Mouse (Mus musculus) G1E (cell line): Measurements from ENCODE around the gene Vps50. TPM values are rescaled to one million over a fixed set of nuclear protein-coding genes. Genes with fewer than 3 reads are reported as not detected.
"Not testable (repeated sequence)": the region's sequence is repeated elsewhere in the genome, so short reads cannot be mapped to it uniquely, and the experiment has no call there.

Experiments used
- ATAC-seq: 2 replicates; pipeline ENCODE4 v1.8.0; 2016; ENCODE audit warnings: mild to moderate bottlenecking; ENCODE audit not compliant: insufficient number of reproducible peaks, poor library complexity, low FRiP score, severe bottlenecking; ENCODE audit errors: extremely low read depth
- DNase-seq: peaks from one replicate; pipeline ENCODE4 v3.0.0; 2012; ENCODE audit warnings: low spot score
- H3K27me3 ChIP-seq: 2 replicates; pipeline ENCODE4 v1.6.1; 2012; ENCODE audit warnings: mild to moderate bottlenecking, low read length, inconsistent platforms; ENCODE audit not compliant: insufficient read depth
- H3K36me3 ChIP-seq: replicated peaks from 2 replicates; pipeline ENCODE3; 2012; ENCODE audit warnings: mild to moderate bottlenecking, inconsistent platforms
- H3K4me1 ChIP-seq: 2 replicates; pipeline ENCODE4 v1.6.1; 2012; ENCODE audit warnings: low read depth, low read length, inconsistent platforms, mixed read lengths; ENCODE audit not compliant: insufficient read depth
- H3K4me3 ChIP-seq: 2 replicates; pipeline ENCODE4 v1.5.1; 2012; ENCODE audit warnings: low read depth, mild to moderate bottlenecking, inconsistent platforms, low read length, moderate library complexity, mixed read lengths
- H3K9me3 ChIP-seq: replicated peaks from 2 replicates; pipeline ENCODE4 v1.6.1; 2012; ENCODE audit warnings: inconsistent platforms
- CTCF ChIP-seq: IDR thresholded peaks from 2 replicates; pipeline ENCODE4 v1.5.1; 2012; ENCODE audit warnings: low read depth, low read length, inconsistent platforms, mixed read lengths
- GATA1 ChIP-seq: IDR thresholded peaks from 2 replicates; pipeline ENCODE4 v1.6.1; 2012; ENCODE audit warnings: borderline replicate concordance, low read length, inconsistent platforms, mixed read lengths
- GATA2 ChIP-seq: IDR thresholded peaks from 2 replicates; pipeline ENCODE4 v1.6.1; 2012; ENCODE audit warnings: low read depth, low read length, inconsistent platforms, borderline replicate concordance
- POLR2AphosphoS5 ChIP-seq: IDR thresholded peaks from 2 replicates; pipeline ENCODE4 v1.6.1; 2012; ENCODE audit warnings: low read depth, low read length, inconsistent platforms; ENCODE audit not compliant: insufficient replicate concordance
- TAL1 ChIP-seq: conservative IDR thresholded peaks from 2 replicates; pipeline ENCODE4 v1.6.1; 2012; ENCODE audit warnings: low read depth, low read length, inconsistent platforms, mixed read lengths
- polyA plus RNA-seq: library from polyadenylated mRNA; stranded (reverse); fragments of >175 nt; gene quantifications from 2 replicates; pipeline ENCODE4 v1.2.3, GENCODE M21; 2012
- total RNA-seq, 2 experiments: library from RNA; stranded (forward) in 1 of 2; stranded (reverse) in 1 of 2; fragments of 200-1000 nt in 1 of 2; fragments of >200 nt in 1 of 2; fragmentation: Nextera tagmentation in 1 of 2; gene quantifications; 2 replicates each; pipeline ENCODE4 v1.2.3; 2014 to 2017

The Vps50 gene
- total and polyA plus RNA-seq, 3 experiments = 1.6 to 49.2 (median 24.5) TPM

- Histone ChIP-seq H3K4me1 (no peaks in the 10 kb centered on the region), H3K9me3 (no peaks in the 10 kb centered on the region), H3K4me3 (no peak overlapping the region), H3K36me3 (peaks cover 39% of the 10 kb centered on the region), H3K27me3 (no peaks in the 10 kb centered on the region)
- DNase-seq (no peak), ATAC-seq (no peak)
- TF ChIP-seq POLR2AphosphoS5 = no peak
- TF ChIP-seq GATA2 = no peak
- no peak for TF ChIP-seq TAL1
- TF ChIP-seq GATA1 = no peak
- TF ChIP-seq CTCF = no peak
Measured at GRCm38 (mm10) chr6:3590289-3590904, 92.2 kb downstream of the Vps50 start.

GRCm38 (mm10) chr6:3594246-3594645 lies 96.1 kb downstream of the Vps50 start:
- Histone ChIP-seq H3K27me3 (no peaks in the 10 kb centered on the region), H3K4me1 (no peaks in the 10 kb centered on the region), H3K36me3 (peaks cover 48% of the 10 kb centered on the region), H3K4me3 (no peak overlapping the region), H3K9me3 (no peaks in the 10 kb centered on the region)
- DNase-seq (no peak), ATAC-seq (no peak)
- TF ChIP-seq GATA1 (no peak), GATA2 (no peak), CTCF (no peak), POLR2AphosphoS5 (no peak), TAL1 (no peak)

GRCm38 (mm10) chr6:3612827-3613226 lies 114.6 kb downstream of the Vps50 start:
- no peaks in the 10 kb centered on the region for H3K36me3 ChIP-seq
- H3K4me1 ChIP-seq = no peaks in the 10 kb centered on the region
- DNase-seq (no peak), ATAC-seq (no peak)
- H3K9me3 ChIP-seq = no peaks in the 10 kb centered on the region
- H3K27me3 ChIP-seq = 0 out of 2 replicates have a peak, but pooled peaks cover 3% of the 10 kb centered on the region
- H3K4me3 ChIP-seq = no peak overlapping the region
- TF ChIP-seq POLR2AphosphoS5 = no peak
- TF ChIP-seq GATA2 = no peak
- TF ChIP-seq TAL1 = no peak
- no peak for TF ChIP-seq GATA1
- no peak for TF ChIP-seq CTCF

GRCm38 (mm10) chr6:3620428-3621387 lies 122.5 kb downstream of the Vps50 start:
- not testable (repeated sequence) for H3K4me1 ChIP-seq, H3K9me3 ChIP-seq, H3K36me3 ChIP-seq, DNase-seq, H3K27me3 ChIP-seq
- TF ChIP-seq CTCF = peak; percentile 19; the same call in 1 of the 2 replicates
- ATAC-seq = peak; percentile 83
- H3K4me3 ChIP-seq = peak overlapping the region; percentile 60; the same call in 1 of the 2 replicates

Other genes with a start within 250 kb of the Vps50 start
- gene Samd9l, start 98.8 kb upstream of the Vps50 start, total RNA-seq (2014; fragmentation: Nextera tagmentation) = 22.6 and 23.6 TPM in 2 replicates
- gene Samd9l, start 98.8 kb upstream of the Vps50 start, total RNA-seq (2017) = 78.1 and 84.5 TPM in 2 replicates
- 0.39 and 0.70 TPM in 2 replicates for gene Samd9l, start 98.8 kb upstream of the Vps50 start, polyA plus RNA-seq
- not detected in 2 replicates for gene Hepacam2, start 84 bp upstream of the Vps50 start, total RNA-seq (2014; fragmentation: Nextera tagmentation)
- gene Hepacam2, start 84 bp upstream of the Vps50 start, total RNA-seq (2017) = 0.22 and 0.35 TPM in 2 replicates
- not detected in 2 replicates for gene Hepacam2, start 84 bp upstream of the Vps50 start, polyA plus RNA-seq